Mouse (Mus musculus) CD4-positive, CD25-positive, alpha-beta regulatory T cell, adult 9 weeks (primary cell): ENCODE data around the gene Pbdc1. TPM values are rescaled to one million over a fixed set of nuclear protein-coding genes. Genes with fewer than 3 reads are reported as not detected.

ENCODE experiments used
- polyA plus RNA-seq: library from polyadenylated mRNA; unstranded; fragments of 100-300 nt; shearing (Covaris generic); gene quantifications from one replicate; pipeline ENCODE4 v1.2.1, GENCODE M21; 2017

The Pbdc1 gene
- 33.4 TPM for polyA plus RNA-seq

GRCm38 (mm10) chrX:105079615-105080092, at the start of gene Pbdc1:
Gene Pbdc1 (plus strand): TSS chrX:105079756.

GRCm38 (mm10) chrX:105120275-105121226, 41.0 kb downstream of the Pbdc1 start, which contains the start of gene Magee1:
Gene Magee1 (plus strand): TSS chrX:105120378.

Other genes with a start within 250 kb of the Pbdc1 start
- 0.15 TPM for gene Magee2, start 222.5 kb upstream of the Pbdc1 start, polyA plus RNA-seq
- gene Magee1, start 40.6 kb downstream of the Pbdc1 start, polyA plus RNA-seq: 10.9 TPM